Mouse (Mus musculus) brain, embryonic 14.5 days (tissue): Measurements from ENCODE around the gene Slco1a5.

Experiments used
- CTCF ChIP-seq: fragments of 200-500 bp; IDR thresholded peaks from 2 replicates; pipeline ENCODE4 v1.5.1; 2012; ENCODE audit warnings: inconsistent platforms, mild to moderate bottlenecking, moderate library complexity, borderline replicate concordance; ENCODE audit not compliant: insufficient read depth, insufficient read length; ENCODE audit errors: extremely low read depth
- POLR2A ChIP-seq: fragments of 200-500 bp; IDR thresholded peaks from 2 replicates; pipeline ENCODE4 v1.6.1; 2012; ENCODE audit warnings: mild to moderate bottlenecking, inconsistent platforms, borderline replicate concordance; ENCODE audit not compliant: poor library complexity, insufficient read depth, insufficient read length, severe bottlenecking; ENCODE audit errors: extremely low read depth

GRCm38 (mm10) chr6:142326598-142326997 lies 3.8 kb upstream of the Slco1a5 start:
- TF ChIP-seq CTCF (no peak), POLR2A (no peak)
